Mouse (Mus musculus) forebrain, embryonic 12.5 days (tissue): Measurements from ENCODE around the gene Pdcl3. TPM values are rescaled to one million over a fixed set of nuclear protein-coding genes. Genes with fewer than 3 reads are reported as not detected.

Experiments used
- ATAC-seq: fragments of 200-750 bp; cut with Nextera tagmentation; 2 replicates; pipeline ENCODE4 v1.8.0; 2017; ENCODE audit warnings: moderate TSS enrichment; ENCODE audit not compliant: low FRiP score
- H3K27ac ChIP-seq: fragments of 300-500 bp; sonication (generic); 2 replicates; pipeline ENCODE4 v1.5.1; 2016; ENCODE audit warnings: mild to moderate bottlenecking
- H3K27me3 ChIP-seq: fragments of 300-500 bp; sonication (generic); 2 replicates; pipeline ENCODE4 v1.6.1; 2016; ENCODE audit warnings: mild to moderate bottlenecking
- H3K36me3 ChIP-seq: fragments of 300-500 bp; sonication (generic); replicated peaks from 2 replicates; pipeline ENCODE4 v1.6.1; 2016; ENCODE audit warnings: mild to moderate bottlenecking
- H3K4me1 ChIP-seq: fragments of 300-500 bp; sonication (generic); 2 replicates; pipeline ENCODE4 v1.6.1; 2016
- H3K4me2 ChIP-seq: fragments of 300-500 bp; sonication (generic); 2 replicates; pipeline ENCODE4 v1.6.1; 2016; ENCODE audit warnings: mild to moderate bottlenecking, moderate library complexity
- H3K4me3 ChIP-seq: fragments of 300-500 bp; sonication (generic); replicated peaks from 2 replicates; pipeline ENCODE4 v1.5.1; 2016; ENCODE audit warnings: mild to moderate bottlenecking
- H3K9ac ChIP-seq: fragments of 300-500 bp; sonication (generic); 2 replicates; pipeline ENCODE4 v1.6.1; 2016; ENCODE audit warnings: mild to moderate bottlenecking
- H3K9me3 ChIP-seq: fragments of 300-500 bp; sonication (generic); 2 replicates; pipeline ENCODE4 v1.6.1; 2016
- WGBS: fragments of 180-500 bp; shearing (Covaris S2); methylation state at CpG from one replicate; pipeline ENCODE4 v1.1.7; 2016; 5-methylcytosine and 5-hydroxymethylcytosine counted together
- polyA plus RNA-seq: library from polyadenylated mRNA; unstranded; fragments of >200 nt; fragmentation: Nextera tagmentation; extraction: Ambion mirVana; gene quantifications from 2 replicates; pipeline ENCODE4 v1.2.1, GENCODE M21; 2016

Pdcl3 gene
- polyA plus RNA-seq, 1 experiment from 2014 or later: 174 TPM

DNA sequence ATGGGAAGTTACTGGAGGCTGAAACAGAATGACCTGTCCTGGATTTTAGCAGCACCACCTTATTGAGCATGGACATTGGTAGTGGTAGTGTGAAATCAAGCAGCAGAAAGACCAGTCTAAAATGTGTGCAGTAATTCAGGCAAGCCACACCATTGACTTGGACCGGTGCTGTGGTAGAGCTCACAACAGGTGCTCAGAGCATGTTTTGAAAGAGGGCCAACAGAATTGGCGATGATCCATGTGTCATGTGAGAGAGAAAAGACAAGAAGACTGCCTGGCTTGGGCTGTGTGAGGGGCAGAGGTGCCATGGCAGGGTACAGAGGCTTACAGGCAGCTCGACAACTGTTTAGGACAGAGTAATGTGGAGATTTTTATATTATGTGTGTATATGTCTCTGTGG is 7.0 kb downstream of the Pdcl3 start:
- H3K4me3 ChIP-seq: no peak overlapping the region
- WGBS: 94% methylated on average over 3 of the region's 3 CpGs
- H3K27ac ChIP-seq: no peak overlapping the region
- H3K36me3 ChIP-seq: peaks cover 57% of the 10 kb centered on the region
- H3K9ac ChIP-seq: no peak overlapping the region
- H3K4me2 ChIP-seq: no peak overlapping the region
- ATAC-seq: no peak
- no peaks in the 10 kb centered on the region for H3K27me3 ChIP-seq
- peaks cover 11% of the 10 kb centered on the region for H3K4me1 ChIP-seq
- no peaks in the 10 kb centered on the region for H3K9me3 ChIP-seq

DNA sequence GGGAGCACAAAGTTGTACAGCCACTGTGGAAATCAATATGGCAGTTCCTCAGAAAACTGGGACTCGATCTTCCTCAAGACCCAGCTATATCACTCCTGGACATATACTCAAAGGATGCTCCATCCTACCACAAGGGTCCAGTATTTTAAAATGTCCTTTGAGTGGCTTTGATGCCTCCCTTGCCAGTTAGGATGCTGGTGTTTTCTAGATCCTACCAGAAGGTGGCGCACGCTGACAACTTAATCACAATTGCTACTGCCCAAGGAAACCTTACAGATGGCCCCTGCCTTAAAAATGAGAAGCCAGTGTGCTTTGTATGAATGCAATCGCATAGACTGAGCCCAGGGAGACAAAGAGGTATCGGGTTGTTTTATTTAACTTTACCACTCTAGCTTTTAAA is 15.7 kb downstream of the Pdcl3 start:
- no peak overlapping the region for H3K27ac ChIP-seq
- peaks cover 19% of the 10 kb centered on the region for H3K36me3 ChIP-seq
- WGBS: 17% methylated on average over 5 of the region's 5 CpGs
- no peaks in the 10 kb centered on the region; the same call in 1 of the 2 replicates for H3K4me1 ChIP-seq
- H3K27me3 ChIP-seq: no peaks in the 10 kb centered on the region
- ATAC-seq: 0 out of 2 replicates have a peak, but pooled peaks have one; percentile 49
- no peaks in the 10 kb centered on the region for H3K9me3 ChIP-seq
- no peak overlapping the region for H3K4me3 ChIP-seq
- H3K9ac ChIP-seq: no peak overlapping the region
- H3K4me2 ChIP-seq: no peak overlapping the region

DNA sequence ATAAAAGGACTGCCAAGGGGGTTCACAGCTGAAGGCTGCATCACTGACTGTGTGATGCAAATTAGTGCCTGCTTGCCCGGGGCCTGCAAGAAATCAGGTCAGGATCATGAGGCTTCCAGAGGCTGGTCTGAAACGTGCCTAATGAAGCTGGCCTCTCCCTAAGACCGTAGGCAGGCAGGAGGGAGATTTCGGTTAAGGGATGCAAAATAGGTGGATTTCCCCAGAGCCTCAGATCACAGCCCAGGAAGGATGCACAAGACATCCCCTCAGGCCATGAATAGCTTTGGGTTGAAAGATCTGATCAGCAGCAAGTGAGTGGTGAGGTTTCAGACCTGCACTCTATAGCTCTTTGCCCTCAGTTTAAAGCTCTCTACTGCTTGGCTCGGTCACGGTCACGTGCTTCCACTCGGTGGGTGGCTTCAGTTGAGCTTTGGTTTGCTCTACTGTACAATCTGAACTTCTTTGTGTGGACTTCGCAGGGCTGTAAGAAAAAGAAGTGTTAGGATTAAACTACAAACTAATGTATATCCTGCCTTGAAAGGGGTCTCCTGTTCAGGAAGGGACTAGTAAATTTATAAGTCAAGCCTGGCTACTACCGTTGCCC is 20.4 kb downstream of the Pdcl3 start:
- Histone ChIP-seq H3K9me3 (no peaks in the 10 kb centered on the region), H3K4me2 (no peak overlapping the region), H3K36me3 (no peaks in the 10 kb centered on the region), H3K27me3 (no peaks in the 10 kb centered on the region), H3K9ac (no peak overlapping the region), H3K4me1 (no peaks in the 10 kb centered on the region; the same call in 1 of the 2 replicates), H3K4me3 (no peak overlapping the region), H3K27ac (no peak overlapping the region)
- WGBS: 52% methylated on average over 10 of the region's 10 CpGs
- no peak for ATAC-seq

DNA sequence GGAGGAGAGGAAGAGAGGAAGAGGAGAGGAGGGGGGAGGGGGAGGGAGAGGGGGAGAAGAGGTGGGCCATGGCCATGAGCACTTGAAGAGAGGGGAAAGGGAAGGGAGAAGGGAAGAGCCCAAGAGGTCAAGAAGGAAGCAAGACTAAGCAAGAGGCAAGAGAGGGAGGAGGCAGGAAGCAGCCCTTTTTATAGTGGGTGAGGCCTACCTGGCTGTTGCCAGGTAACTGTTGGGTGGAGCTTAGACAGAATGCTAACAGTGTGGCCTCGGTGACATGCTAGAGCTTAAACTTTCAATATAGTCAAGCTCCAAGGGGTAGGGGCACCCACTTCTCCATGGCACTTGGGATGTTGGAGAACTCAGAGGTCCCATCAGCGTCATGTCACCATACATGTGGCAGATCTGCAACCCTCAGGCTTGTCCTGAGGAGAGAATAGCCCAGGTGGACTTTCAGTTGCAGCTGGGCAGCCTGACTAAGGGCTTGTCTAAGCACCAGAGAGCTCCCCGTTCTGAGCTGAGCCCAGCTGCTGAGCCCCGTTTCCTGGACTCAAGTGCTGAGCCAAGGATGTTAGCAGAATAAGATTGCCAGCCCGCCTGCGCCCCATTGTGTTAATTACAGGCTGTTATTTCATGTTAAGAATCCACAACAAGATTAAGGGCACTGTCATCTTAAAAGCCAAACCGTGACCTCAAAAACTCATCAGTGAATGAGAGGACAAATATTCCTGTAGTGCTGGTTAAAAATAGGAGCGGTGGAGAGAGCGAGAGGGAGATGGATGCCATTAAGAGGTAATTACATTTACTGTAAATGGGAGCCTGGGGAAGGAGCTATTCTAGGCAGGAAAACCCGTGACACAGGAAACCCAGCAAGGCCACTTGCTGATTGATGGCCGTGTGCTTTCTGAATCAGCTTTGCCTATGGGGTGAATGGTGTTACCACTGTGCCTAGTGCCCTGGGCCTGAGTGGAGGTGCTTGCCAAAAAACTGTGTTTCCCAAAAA is 21.7 kb downstream of the Pdcl3 start:
- Histone ChIP-seq H3K4me1 (no peaks in the 10 kb centered on the region; the same call in 1 of the 2 replicates), H3K9ac (no peak overlapping the region), H3K9me3 (no peaks in the 10 kb centered on the region), H3K36me3 (no peaks in the 10 kb centered on the region), H3K27ac (0 out of 2 replicates have a peak overlapping the region, but pooled peaks have one; percentile 25), H3K4me3 (no peak overlapping the region), H3K4me2 (no peak overlapping the region), H3K27me3 (no peaks in the 10 kb centered on the region)
- WGBS: 58% methylated on average over 11 of the region's 11 CpGs
- ATAC-seq: no peak

DNA sequence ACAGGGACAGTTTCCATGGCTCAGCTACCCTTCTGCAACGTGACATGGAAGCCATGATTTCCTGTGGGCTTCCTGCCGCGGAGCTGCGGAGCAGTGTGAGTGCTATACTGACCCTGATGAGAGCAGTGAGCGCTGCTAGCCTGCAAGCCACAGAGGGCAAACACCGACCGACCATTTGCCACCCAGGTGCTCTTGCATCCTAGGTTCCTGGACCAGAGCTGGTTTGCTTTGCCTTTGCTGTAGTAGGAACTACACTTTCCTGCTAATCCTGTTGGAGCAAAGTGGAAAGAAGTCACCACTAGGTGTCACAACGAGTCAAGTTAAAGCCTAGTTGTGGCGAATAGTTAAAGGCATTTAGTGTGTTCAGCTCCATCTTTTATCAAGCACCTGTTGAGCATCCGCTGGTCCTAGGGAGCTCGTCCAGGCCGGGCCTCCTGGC is 25.2 kb downstream of the Pdcl3 start:
- no peaks in the 10 kb centered on the region for H3K27me3 ChIP-seq
- no peak overlapping the region for H3K4me2 ChIP-seq
- ATAC-seq: 0 out of 2 replicates have a peak, but pooled peaks have one; percentile 27
- no peak overlapping the region for H3K9ac ChIP-seq
- H3K36me3 ChIP-seq: no peaks in the 10 kb centered on the region
- WGBS: 30% methylated on average over 12 of the region's 12 CpGs
- no peak overlapping the region for H3K4me3 ChIP-seq
- no peaks in the 10 kb centered on the region for H3K9me3 ChIP-seq
- no peak overlapping the region for H3K27ac ChIP-seq
- no peaks in the 10 kb centered on the region for H3K4me1 ChIP-seq

DNA sequence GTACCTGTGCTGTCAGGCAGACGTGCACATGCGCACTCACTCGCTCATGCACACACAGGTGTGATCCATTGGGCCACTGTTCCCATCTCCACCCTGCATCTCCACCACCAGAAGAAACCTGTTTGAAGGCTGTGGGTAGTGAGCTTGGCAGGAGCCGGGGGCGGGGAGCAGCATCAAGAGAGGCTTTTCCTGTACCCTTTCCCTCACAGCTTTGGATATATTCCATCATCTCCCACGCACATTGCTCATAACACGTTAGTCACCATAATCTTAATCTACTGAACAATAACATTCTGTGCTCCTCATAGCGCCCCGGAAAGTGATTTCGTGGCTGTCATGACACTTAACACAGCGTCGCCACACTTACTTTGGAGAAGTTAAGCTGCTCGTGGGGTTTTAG is 27.2 kb downstream of the Pdcl3 start:
- H3K4me1 ChIP-seq: no peaks in the 10 kb centered on the region
- no peak for ATAC-seq
- H3K9ac ChIP-seq: no peak overlapping the region
- WGBS: 91% methylated on average over 13 of the region's 13 CpGs
- no peaks in the 10 kb centered on the region for H3K27me3 ChIP-seq
- H3K36me3 ChIP-seq: no peaks in the 10 kb centered on the region
- no peak overlapping the region for H3K27ac ChIP-seq
- H3K4me3 ChIP-seq: no peak overlapping the region
- no peak overlapping the region for H3K4me2 ChIP-seq
- no peaks in the 10 kb centered on the region for H3K9me3 ChIP-seq

DNA sequence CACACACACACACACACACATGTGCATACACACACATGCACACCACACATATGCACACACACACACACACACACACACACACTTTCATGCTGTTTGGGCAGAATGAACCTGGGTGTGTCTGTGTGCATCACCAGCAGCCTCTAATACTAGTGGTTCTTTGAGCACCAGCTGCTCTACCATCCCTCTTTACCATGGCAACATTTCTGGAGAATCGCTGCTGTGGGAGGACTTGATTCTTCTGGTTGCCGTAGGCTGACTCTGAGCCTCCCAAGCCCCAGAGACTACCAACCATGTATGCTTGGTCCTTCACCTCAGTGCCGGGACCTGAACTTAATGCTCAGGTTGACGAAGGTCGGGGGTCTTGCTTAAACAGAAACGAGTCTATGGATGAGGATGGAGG is 28.4 kb downstream of the Pdcl3 start:
- 92% methylated on average over 6 of the region's 6 CpGs for WGBS

DNA sequence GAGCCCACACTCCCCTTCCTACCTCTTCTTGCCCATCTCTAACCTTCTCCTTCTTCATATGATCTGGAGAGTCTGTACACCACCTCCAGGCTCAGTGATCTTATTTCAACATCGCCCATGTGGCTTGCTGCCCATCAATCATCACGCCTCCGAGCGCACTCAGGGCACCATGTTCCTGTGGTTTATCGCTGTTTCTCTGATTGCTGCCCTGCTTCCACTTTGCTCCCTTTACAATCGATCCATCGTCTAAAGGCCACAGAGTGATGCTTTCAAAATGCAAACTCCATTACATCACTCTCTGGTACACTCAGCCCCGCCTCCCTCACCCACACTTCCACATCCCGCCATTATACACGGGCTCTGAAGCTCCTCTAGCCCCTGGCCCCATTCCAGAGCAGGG is 30.1 kb downstream of the Pdcl3 start:
- no peak for ATAC-seq
- H3K9me3 ChIP-seq: no peaks in the 10 kb centered on the region
- no peak overlapping the region for H3K9ac ChIP-seq
- no peak overlapping the region for H3K4me3 ChIP-seq
- no peaks in the 10 kb centered on the region for H3K27me3 ChIP-seq
- WGBS: 86% methylated on average over 10 of the region's 10 CpGs
- no peaks in the 10 kb centered on the region for H3K36me3 ChIP-seq
- H3K27ac ChIP-seq: no peak overlapping the region
- H3K4me1 ChIP-seq: no peaks in the 10 kb centered on the region
- no peak overlapping the region for H3K4me2 ChIP-seq

More for the DNA sequence above, 28.4 kb downstream of the Pdcl3 start:
- H3K27me3 ChIP-seq: no peaks in the 10 kb centered on the region
- H3K4me1 ChIP-seq: no peaks in the 10 kb centered on the region
- no peak for ATAC-seq
- no peak overlapping the region for H3K4me3 ChIP-seq
- no peak overlapping the region for H3K27ac ChIP-seq
- H3K9me3 ChIP-seq: no peaks in the 10 kb centered on the region
- H3K9ac ChIP-seq: no peak overlapping the region
- no peak overlapping the region for H3K4me2 ChIP-seq
- H3K36me3 ChIP-seq: no peaks in the 10 kb centered on the region

DNA sequence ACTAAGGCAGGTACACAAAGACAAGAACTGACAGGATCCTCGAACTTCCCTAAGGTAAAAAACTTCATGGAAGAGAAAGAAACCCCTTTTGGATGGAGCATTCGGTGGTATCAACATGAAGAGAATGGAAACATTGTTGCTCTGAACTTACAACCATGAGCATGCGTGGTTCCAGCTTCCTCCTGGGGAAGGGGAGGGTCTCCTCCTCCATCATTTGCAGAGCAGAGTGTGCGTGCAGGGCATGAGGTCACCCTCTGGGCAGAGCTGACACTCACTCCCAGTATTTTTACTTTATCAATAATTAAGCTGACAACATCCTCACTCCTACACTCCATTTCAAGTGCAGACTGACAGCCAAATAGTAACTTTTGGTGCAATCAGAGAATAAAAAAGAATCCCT is 32.5 kb downstream of the Pdcl3 start:
- Histone ChIP-seq H3K36me3 (no peaks in the 10 kb centered on the region), H3K9me3 (no peaks in the 10 kb centered on the region), H3K27ac (no peak overlapping the region), H3K27me3 (no peaks in the 10 kb centered on the region), H3K4me3 (no peak overlapping the region), H3K4me1 (no peaks in the 10 kb centered on the region), H3K9ac (no peak overlapping the region), H3K4me2 (no peak overlapping the region)
- no peak for ATAC-seq
- 87% methylated on average over 4 of the region's 4 CpGs for WGBS

DNA sequence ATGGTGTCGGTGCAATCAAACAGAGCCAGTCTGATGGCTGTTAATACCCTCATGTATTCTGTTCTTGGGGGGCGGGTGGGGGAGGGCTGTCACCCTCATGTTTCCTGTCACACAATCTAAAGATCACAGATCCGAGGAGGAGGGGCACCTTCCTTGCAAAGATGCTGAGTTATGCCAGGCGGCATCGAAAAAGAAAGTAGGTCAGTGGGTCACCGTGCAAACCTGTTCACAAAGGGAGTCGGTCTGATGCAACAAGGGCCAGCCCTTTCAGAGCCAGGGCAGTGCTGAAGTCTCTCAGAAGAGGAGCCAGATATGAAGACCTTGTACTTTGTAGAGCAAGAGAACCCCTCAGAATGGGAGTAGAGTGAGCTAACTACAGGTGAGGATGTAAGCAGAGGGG is 39.7 kb downstream of the Pdcl3 start:
- Histone ChIP-seq H3K4me2 (peak overlapping the region; percentile 19; the same call in 1 of the 2 replicates), H3K9me3 (no peaks in the 10 kb centered on the region), H3K27ac (no peak overlapping the region)

DNA sequence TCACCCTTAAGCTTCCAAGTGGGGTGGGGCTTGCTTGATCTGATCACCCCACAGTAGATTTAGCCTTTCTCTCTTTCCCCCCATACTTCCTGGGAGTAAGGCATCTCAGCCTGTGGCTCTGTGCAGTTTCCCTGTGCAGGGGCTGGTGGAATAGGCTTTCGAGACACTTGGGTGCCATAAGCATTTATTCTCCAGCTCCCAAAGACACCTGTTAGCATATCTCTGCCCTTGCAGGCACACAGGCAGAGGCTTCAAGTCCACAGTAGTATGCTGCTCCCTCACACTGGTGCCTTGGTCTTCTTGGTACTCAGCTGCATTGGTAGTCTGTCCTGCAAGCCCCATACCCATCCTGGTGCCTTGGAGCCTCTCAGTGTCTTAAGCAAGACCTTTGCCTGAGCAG is 40.4 kb downstream of the Pdcl3 start:
- H3K4me2 ChIP-seq: no peak overlapping the region
- H3K36me3 ChIP-seq: no peaks in the 10 kb centered on the region
- peaks cover 21% of the 10 kb centered on the region for H3K4me1 ChIP-seq
- no peaks in the 10 kb centered on the region for H3K9me3 ChIP-seq
- H3K27me3 ChIP-seq: 0 out of 2 replicates have a peak, but pooled peaks cover 4% of the 10 kb centered on the region
- 92% methylated on average over 1 of the region's 1 CpGs for WGBS
- H3K4me3 ChIP-seq: no peak overlapping the region
- ATAC-seq: no peak
- no peak overlapping the region for H3K27ac ChIP-seq
- no peak overlapping the region for H3K9ac ChIP-seq

More for the DNA sequence above, 39.7 kb downstream of the Pdcl3 start:
- Histone ChIP-seq H3K4me3 (no peak overlapping the region), H3K27me3 (0 out of 2 replicates have a peak, but pooled peaks cover 4% of the 10 kb centered on the region), H3K9ac (no peak overlapping the region), H3K4me1 (peaks cover 21% of the 10 kb centered on the region), H3K36me3 (no peaks in the 10 kb centered on the region)
- no peak for ATAC-seq
- WGBS: 25% methylated on average over 7 of the region's 7 CpGs

DNA sequence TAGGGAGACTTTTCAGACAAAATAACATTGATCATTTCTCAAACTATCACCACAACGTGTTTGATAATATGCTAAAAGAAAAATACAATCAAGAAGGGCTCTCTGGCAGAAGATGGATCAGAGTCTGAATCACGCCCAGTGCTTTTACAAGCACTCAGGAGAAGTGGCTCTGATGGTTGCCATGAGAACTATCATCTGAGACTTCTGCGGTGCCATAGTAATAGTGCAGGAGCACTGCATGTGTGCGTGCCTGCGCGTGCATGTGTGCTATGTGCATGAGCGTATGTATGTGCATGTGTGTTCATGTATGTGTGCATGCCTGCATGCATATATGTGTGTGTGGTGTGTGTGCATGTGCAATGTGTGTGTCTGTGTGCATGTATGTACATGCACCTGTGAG is 43.8 kb downstream of the Pdcl3 start:
- WGBS: 90% methylated on average over 7 of the region's 7 CpGs

More for the DNA sequence above, 43.8 kb downstream of the Pdcl3 start:
- H3K4me3 ChIP-seq: no peak overlapping the region
- 0 out of 2 replicates have a peak, but pooled peaks cover 4% of the 10 kb centered on the region for H3K27me3 ChIP-seq
- no peaks in the 10 kb centered on the region for H3K36me3 ChIP-seq
- H3K4me1 ChIP-seq: peaks cover 21% of the 10 kb centered on the region
- no peak overlapping the region for H3K27ac ChIP-seq
- H3K9ac ChIP-seq: no peak overlapping the region
- H3K4me2 ChIP-seq: no peak overlapping the region
- ATAC-seq: no peak
- no peaks in the 10 kb centered on the region for H3K9me3 ChIP-seq
